Mouse (Mus musculus) limb, embryonic 15.5 days (tissue): ENCODE measurements around the gene C2cd4c. TPM values are rescaled to one million over a fixed set of nuclear protein-coding genes. Genes with fewer than 3 reads are reported as not detected.

Experiments
- ATAC-seq: fragments of 200-750 bp; cut with Nextera tagmentation; 2 replicates; pipeline ENCODE4 v1.8.0; 2017; ENCODE audit warnings: low read depth, moderate TSS enrichment; ENCODE audit not compliant: insufficient number of reproducible peaks, low FRiP score, low TSS enrichment
- H3K27ac ChIP-seq: fragments of 300-500 bp; sonication (generic); 2 replicates; pipeline ENCODE4 v1.5.1; 2015; ENCODE audit warnings: moderate library complexity, mild to moderate bottlenecking, inconsistent platforms
- H3K27me3 ChIP-seq: fragments of 300-500 bp; sonication (generic); 2 replicates; pipeline ENCODE4 v1.6.1; 2015; ENCODE audit warnings: inconsistent platforms
- H3K36me3 ChIP-seq: fragments of 300-500 bp; sonication (generic); 2 replicates; pipeline ENCODE4 v1.6.1; 2015; ENCODE audit warnings: inconsistent platforms
- H3K4me1 ChIP-seq: fragments of 300-500 bp; sonication (generic); 2 replicates; pipeline ENCODE4 v1.6.1; 2015; ENCODE audit warnings: inconsistent platforms
- H3K4me2 ChIP-seq: fragments of 300-500 bp; sonication (generic); 2 replicates; pipeline ENCODE4 v1.6.1; 2015; ENCODE audit warnings: mild to moderate bottlenecking, inconsistent platforms
- H3K4me3 ChIP-seq: fragments of 300-500 bp; sonication (generic); 2 replicates; pipeline ENCODE4 v1.5.1; 2015; ENCODE audit warnings: mild to moderate bottlenecking, inconsistent platforms
- H3K9ac ChIP-seq: fragments of 300-500 bp; sonication (generic); 2 replicates; pipeline ENCODE4 v1.6.1; 2015; ENCODE audit warnings: inconsistent platforms
- H3K9me3 ChIP-seq: fragments of 300-500 bp; sonication (generic); 2 replicates; pipeline ENCODE4 v1.6.1; 2016; ENCODE audit warnings: inconsistent platforms
- WGBS: fragments of 180-500 bp; shearing (Covaris S2); methylation state at CpG from one replicate; pipeline ENCODE4 v1.1.7; 2015; 5-methylcytosine and 5-hydroxymethylcytosine counted together
- polyA plus RNA-seq: library from polyadenylated mRNA; unstranded; fragments of >200 nt; fragmentation: Nextera tagmentation; extraction: Ambion mirVana; gene quantifications from 2 replicates; pipeline ENCODE4 v1.2.1, GENCODE M21; 2015

C2cd4c gene
- polyA plus RNA-seq, 1 experiment from 2014 or later = not detected

DNA sequence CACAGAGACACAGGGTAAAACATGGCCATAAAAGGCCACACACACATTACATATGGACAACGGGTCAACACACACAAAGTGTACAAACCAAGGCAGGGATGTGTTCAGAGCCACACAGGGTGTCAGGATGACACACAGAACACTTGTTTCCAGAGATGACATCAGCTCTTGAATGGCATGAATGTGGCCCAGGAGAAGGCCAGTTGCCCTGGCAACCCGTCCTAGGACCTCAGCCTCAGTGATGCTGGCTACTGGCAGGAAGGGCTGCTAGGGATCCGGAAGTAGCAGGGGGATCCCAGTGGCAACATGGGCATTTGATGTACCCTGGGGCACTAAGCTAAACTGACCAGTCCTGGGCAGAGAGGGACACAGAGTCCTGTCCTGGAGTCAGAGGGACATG, 4.5 kb downstream of the C2cd4c start:
- Histone ChIP-seq H3K36me3 (no peaks in the 10 kb centered on the region), H3K27me3 (peaks cover 53% of the 10 kb centered on the region)
- WGBS = 87% methylated on average over 3 of the region's 3 CpGs

DNA sequence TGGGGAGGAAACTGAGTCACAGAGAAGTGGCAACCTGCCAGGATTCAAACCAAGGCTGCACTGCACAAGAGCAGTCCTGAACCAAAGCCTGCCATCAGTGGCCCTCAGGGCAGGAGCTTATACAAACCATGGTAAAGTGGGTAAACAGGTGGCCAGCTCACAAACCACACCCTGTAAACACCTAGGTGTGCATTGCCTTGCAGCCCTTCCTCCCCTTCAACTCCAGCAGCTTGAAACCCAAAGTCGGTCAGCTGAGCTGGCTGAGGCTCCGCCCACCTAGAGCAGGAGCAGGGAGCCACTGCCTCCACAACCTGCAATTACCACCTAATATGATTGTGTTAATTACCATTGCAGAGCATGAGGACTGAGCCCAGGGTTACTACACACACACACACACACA, 5.9 kb downstream of the C2cd4c start:
- Histone ChIP-seq H3K4me3 (no peak overlapping the region), H3K4me2 (no peak overlapping the region), H3K9me3 (no peaks in the 10 kb centered on the region), H3K36me3 (no peaks in the 10 kb centered on the region), H3K27ac (no peak overlapping the region), H3K4me1 (peaks cover 12% of the 10 kb centered on the region), H3K9ac (no peak overlapping the region), H3K27me3 (peaks cover 39% of the 10 kb centered on the region)
- ATAC-seq = no peak
- 31% methylated on average over 2 of the region's 2 CpGs for WGBS

More for the DNA sequence above, 4.5 kb downstream of the C2cd4c start:
- ATAC-seq = no peak
- Histone ChIP-seq H3K4me2 (no peak overlapping the region), H3K9me3 (no peaks in the 10 kb centered on the region), H3K4me1 (peaks cover 24% of the 10 kb centered on the region), H3K9ac (no peak overlapping the region), H3K27ac (no peak overlapping the region), H3K4me3 (no peak overlapping the region)

DNA sequence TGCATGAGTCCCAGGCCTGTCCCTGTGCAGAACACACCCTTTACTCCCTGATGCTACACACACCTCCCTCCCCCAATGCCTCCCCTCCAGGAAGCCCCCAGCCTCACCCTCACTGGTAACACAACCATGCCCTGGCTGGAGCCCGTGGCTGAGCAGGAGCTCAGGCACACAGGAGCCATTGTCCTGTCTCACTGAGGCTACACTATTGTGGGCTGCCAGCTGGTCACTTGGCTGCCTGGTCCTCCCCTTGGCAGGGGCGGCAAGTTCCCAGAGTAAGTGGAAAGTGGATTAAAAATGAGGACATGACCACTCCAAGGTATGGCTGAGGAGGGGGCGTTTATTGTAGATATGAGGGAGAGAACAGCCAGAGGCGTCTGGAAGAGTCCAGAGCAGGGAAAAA, 7.3 kb downstream of the C2cd4c start:
- no peak for ATAC-seq
- peaks cover 26% of the 10 kb centered on the region for H3K27me3 ChIP-seq
- H3K4me3 ChIP-seq = no peak overlapping the region
- no peak overlapping the region for H3K4me2 ChIP-seq
- no peaks in the 10 kb centered on the region for H3K36me3 ChIP-seq
- no peaks in the 10 kb centered on the region for H3K9me3 ChIP-seq
- no peak overlapping the region for H3K27ac ChIP-seq
- H3K9ac ChIP-seq = no peak overlapping the region
- H3K4me1 ChIP-seq = no peaks in the 10 kb centered on the region
- 67% methylated on average over 4 of the region's 4 CpGs for WGBS

DNA sequence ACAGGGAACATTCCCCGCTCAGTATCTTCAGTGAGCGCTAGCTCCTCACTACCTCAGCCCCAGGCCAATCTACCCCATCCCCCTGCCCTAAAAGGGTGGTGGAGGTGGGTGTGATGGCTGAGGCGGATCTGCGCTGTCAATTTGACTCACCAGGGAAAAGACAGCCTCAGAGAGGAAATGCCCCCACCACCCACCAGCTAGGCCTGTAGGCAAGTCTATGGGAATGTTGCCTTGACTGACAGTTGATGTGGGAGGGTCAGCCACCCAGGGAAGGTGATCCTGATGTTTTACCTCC, 15.9 kb downstream of the C2cd4c start:
- H3K4me1 ChIP-seq = peaks cover 2% of the 10 kb centered on the region; the same call in 1 of the 2 replicates
- ATAC-seq = no peak
- H3K27ac ChIP-seq = no peak overlapping the region
- H3K4me3 ChIP-seq = no peak overlapping the region
- H3K36me3 ChIP-seq = no peaks in the 10 kb centered on the region
- no peak overlapping the region for H3K9ac ChIP-seq
- peaks cover 29% of the 10 kb centered on the region for H3K27me3 ChIP-seq
- no peaks in the 10 kb centered on the region for H3K9me3 ChIP-seq
- no peak overlapping the region for H3K4me2 ChIP-seq
- WGBS = 55% methylated on average over 4 of the region's 4 CpGs

DNA sequence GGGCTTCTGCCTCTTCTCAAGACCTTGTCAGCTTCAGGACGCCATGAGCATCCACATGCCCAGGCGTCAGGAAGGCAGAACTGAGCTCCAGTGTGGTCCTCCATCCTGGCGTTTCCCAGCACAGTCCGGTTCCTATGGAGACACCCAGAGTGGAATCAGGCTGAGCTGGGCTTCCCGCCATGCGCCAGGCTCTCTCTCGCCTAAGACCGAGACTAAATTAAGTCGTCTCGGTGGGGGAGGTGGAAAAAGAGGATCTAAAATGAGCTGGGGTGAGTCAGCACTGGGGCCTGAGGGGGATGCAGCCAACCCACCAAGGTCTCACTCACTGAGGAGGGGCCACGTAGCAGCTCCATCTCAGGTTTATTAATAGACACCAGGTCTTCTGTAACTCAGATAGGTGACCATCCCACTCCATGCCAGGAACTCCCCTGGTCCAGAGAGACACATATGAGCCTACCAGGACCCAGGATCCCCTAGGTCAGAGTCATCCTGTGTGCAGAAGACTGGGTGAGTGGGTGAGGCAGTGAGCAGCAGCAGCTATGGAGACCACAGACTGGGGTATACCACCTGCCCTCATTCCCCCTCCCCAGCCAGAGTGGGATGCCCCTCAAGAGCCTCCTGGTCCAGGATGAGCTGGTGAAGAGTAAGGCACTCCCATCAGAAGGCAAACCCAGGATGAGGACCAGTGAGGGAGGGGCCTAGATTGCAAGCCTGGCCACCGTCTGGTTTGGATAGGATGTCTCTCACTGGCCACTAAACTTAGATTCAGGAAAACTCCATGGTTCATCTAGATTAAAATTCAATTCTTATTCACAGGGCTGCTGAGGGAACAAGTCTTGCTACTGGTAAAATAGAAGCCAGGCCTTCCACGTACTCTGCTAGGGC, 16.5 kb downstream of the C2cd4c start:
- Histone ChIP-seq H3K4me2 (no peak overlapping the region), H3K9ac (no peak overlapping the region), H3K4me3 (no peak overlapping the region), H3K4me1 (peaks cover 2% of the 10 kb centered on the region; the same call in 1 of the 2 replicates), H3K36me3 (no peaks in the 10 kb centered on the region), H3K9me3 (no peaks in the 10 kb centered on the region), H3K27ac (no peak overlapping the region), H3K27me3 (peaks cover 29% of the 10 kb centered on the region)
- no peak for ATAC-seq
- 38% methylated on average over 13 of the region's 13 CpGs for WGBS

DNA sequence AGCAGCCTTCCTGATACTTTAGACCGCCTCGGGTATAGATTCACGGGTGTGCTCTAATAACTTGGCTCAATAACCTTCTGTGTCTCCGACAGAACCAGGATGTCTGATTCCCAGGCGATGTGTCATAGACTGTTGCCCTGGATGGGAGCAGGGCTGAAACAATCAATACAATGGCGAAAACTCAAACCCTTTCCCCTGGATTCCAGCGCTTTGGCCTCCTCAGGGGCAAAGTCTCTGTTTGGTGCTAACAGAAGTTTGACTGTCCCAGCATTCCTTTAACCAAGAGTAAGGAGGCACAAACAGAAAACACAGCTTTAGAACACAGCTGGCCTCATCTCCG, 18.3 kb downstream of the C2cd4c start:
- 54% methylated on average over 8 of the region's 8 CpGs for WGBS
- Histone ChIP-seq H3K9ac (no peak overlapping the region), H3K36me3 (no peaks in the 10 kb centered on the region), H3K27ac (no peak overlapping the region), H3K9me3 (no peaks in the 10 kb centered on the region), H3K4me2 (no peak overlapping the region), H3K27me3 (peaks cover 29% of the 10 kb centered on the region), H3K4me1 (peaks cover 2% of the 10 kb centered on the region; the same call in 1 of the 2 replicates), H3K4me3 (no peak overlapping the region)
- no peak for ATAC-seq

DNA sequence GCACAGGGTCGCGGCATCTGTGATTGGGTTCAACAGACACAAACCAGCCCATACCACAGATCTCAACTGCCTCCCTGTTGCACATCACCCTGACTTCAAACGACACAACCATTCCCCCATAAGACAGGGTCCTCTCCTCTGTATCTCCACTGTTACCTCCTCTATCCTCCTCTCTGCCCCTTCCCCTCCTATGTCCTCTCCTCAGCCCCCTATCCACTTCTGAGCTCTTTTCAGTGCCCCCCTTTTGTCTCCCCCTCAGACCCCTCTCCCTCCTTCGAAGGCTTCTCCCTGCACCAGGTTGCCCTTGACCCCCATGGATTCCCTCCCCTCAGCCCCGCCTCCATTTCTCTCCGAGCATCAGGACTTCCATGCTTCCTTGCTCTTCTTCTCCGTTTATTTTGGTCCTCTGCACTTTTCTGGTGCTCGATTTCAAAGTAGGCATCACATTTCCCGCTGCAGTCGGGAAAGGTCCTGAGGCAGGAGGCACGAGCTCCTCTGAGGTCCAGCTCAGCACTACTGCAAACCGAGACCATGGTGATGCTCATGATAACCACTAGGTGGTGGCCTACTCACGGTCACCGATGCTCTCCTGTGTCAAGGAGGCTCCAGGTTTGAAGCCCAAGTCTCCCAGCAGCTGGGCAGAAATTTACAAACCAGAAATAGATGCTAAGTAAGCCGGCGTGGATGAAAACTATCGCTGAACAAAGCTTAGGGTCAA, 18.8 kb downstream of the C2cd4c start:
- ATAC-seq = no peak
- Histone ChIP-seq H3K36me3 (no peaks in the 10 kb centered on the region), H3K4me1 (peaks cover 2% of the 10 kb centered on the region; the same call in 1 of the 2 replicates), H3K4me2 (no peak overlapping the region), H3K27ac (no peak overlapping the region), H3K9ac (no peak overlapping the region), H3K27me3 (peaks cover 29% of the 10 kb centered on the region), H3K9me3 (no peaks in the 10 kb centered on the region), H3K4me3 (no peak overlapping the region)
- 14% methylated on average over 17 of the region's 17 CpGs for WGBS

DNA sequence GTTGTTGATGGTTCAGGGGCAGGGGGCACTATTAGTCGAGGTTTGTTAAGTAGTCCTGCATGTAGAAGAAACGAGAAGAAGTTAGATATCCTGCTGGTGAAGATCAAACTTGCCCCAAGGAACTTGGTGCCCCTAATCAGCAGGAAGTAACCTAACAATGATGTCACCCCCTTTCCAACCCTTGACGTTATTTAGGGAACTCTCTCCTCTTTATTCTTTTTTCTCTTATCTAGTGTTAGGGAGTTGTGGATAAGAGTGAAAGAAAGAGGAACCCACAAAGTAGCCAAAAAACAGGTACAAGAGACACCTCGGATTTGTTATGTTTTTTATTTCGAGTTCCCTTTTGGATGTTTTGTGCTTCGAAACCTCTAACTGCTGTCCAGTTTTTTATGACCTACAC, 19.7 kb downstream of the C2cd4c start:
- no peak overlapping the region for H3K27ac ChIP-seq
- ATAC-seq = no peak
- H3K9ac ChIP-seq = no peak overlapping the region
- H3K9me3 ChIP-seq = no peaks in the 10 kb centered on the region
- H3K4me3 ChIP-seq = no peak overlapping the region
- H3K36me3 ChIP-seq = no peaks in the 10 kb centered on the region
- H3K4me2 ChIP-seq = no peak overlapping the region
- peaks cover 29% of the 10 kb centered on the region for H3K27me3 ChIP-seq
- H3K4me1 ChIP-seq = peaks cover 2% of the 10 kb centered on the region; the same call in 1 of the 2 replicates
- WGBS = 55% methylated on average over 6 of the region's 6 CpGs

DNA sequence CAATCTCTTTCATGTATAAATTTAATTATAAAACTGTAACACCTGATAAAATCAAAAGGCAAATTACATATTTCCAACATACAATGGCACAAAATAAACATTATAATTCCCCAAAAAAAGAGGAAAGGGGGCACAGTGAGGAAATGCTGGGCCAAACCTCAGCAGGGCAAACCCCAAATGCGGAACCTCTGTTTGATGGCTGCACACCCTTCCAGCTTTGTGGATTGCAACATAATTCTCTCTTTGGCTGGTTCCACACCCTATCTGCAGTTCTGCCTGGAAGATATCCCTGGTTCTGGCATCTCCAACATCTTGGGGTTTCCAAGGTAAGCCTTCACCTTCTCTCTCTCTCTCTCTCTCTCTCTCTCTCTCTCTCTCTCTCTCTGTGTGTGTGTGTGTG, 23.1 kb downstream of the C2cd4c start:
- no peaks in the 10 kb centered on the region for H3K9me3 ChIP-seq
- WGBS = 94% methylated on average over 1 of the region's 1 CpGs
- H3K36me3 ChIP-seq = no peaks in the 10 kb centered on the region
- ATAC-seq = no peak
- no peak overlapping the region for H3K27ac ChIP-seq
- H3K27me3 ChIP-seq = peaks cover 15% of the 10 kb centered on the region
- H3K4me3 ChIP-seq = no peak overlapping the region
- H3K4me1 ChIP-seq = peaks cover 2% of the 10 kb centered on the region; the same call in 1 of the 2 replicates
- no peak overlapping the region for H3K4me2 ChIP-seq
- H3K9ac ChIP-seq = no peak overlapping the region

DNA sequence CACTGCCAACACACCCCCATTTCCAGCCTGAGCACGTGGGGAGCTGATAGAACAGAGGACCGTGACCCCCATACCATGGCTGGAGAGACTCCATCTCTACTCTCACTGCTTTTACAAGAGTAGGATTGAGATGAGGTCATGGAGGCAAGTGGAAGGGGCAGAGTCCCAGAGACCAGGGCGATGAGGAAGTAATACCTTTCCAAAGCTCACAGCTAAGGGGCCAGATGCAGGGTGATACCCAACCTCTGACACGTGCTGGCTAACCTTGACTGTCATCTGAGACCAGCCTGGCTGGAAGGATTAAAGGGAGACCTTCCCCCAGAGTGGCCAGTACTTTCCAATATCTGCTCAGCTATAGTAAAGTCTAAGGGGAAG, 26.1 kb downstream of the C2cd4c start:
- no peaks in the 10 kb centered on the region for H3K36me3 ChIP-seq
- no peak overlapping the region for H3K27ac ChIP-seq
- 58% methylated on average over 4 of the region's 4 CpGs for WGBS
- H3K27me3 ChIP-seq = no peaks in the 10 kb centered on the region
- no peak overlapping the region for H3K4me2 ChIP-seq
- H3K4me1 ChIP-seq = no peaks in the 10 kb centered on the region
- H3K9me3 ChIP-seq = no peaks in the 10 kb centered on the region
- no peak for ATAC-seq
- no peak overlapping the region for H3K4me3 ChIP-seq
- no peak overlapping the region for H3K9ac ChIP-seq

DNA sequence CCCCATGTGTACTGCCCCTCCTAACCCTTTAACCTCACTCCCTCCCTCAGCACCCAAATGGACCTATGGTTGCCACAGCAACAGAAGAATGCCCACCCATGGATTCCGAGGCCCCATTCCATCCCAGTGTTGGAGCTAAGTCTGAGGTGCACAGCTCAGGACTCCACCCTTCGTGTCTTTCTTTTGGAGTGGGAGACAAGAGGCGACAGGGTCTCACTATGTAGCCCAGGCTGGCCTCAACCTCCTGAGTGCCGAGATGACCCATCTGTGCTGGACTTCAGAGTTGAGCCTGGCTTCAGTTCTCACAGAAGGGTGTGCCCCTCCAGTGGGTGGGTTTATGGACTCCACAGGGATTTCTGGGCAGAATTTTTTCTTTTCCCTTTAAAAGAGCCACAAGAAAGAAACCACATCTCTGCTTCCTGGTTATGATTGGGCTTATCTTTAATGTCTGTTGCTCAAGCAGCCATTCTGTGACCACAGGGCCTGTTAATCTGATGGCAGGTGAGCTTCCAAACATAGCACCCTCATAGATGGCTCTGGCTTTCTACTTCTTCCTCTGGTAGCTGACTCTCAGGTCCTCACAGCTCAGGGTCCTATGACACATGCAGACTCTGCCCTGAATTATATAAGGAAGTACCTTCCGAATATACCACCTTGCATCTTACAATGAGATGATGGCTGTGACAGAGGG, 26.6 kb downstream of the C2cd4c start, which contains the start of gene Theg:
Gene Theg (minus strand): TSS at position 271 of the 691 bp plus-strand sequence.
- H3K9ac ChIP-seq = no peak within 1 kb of the TSS
- 79% methylated on average over 5 of the region's 5 CpGs for WGBS

DNA sequence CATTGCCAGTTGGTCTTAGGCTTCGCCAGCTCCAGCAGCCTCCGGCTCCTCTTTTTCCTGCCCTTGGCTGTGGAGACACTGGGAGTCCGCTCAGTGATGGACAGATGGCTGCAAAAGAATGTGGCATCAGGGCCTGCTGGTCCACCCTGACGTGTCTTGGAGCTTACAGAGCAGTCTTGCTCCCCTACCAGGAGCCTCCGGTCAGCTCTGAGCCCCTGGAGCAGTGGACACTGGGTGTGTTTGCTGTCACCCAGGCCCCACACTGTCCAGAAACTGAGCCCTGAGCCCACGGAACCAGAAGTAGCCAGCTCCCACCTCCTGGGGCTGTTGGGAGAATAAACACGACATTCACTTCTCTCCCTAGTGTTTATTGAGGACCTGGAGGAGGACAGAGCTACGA, 27.6 kb downstream of the C2cd4c start:
- no peak overlapping the region for H3K4me3 ChIP-seq
- no peaks in the 10 kb centered on the region for H3K4me1 ChIP-seq
- 75% methylated on average over 8 of the region's 8 CpGs for WGBS
- H3K27ac ChIP-seq = no peak overlapping the region
- ATAC-seq = peak; percentile 36; the same call in 1 of the 2 replicates
- H3K9me3 ChIP-seq = no peaks in the 10 kb centered on the region
- H3K36me3 ChIP-seq = no peaks in the 10 kb centered on the region
- no peak overlapping the region for H3K9ac ChIP-seq
- H3K4me2 ChIP-seq = no peak overlapping the region
- no peaks in the 10 kb centered on the region for H3K27me3 ChIP-seq

More for the DNA sequence above, 26.6 kb downstream of the C2cd4c start, which contains the start of gene Theg:
- no peaks in the 10 kb centered on the region for H3K9me3 ChIP-seq
- H3K36me3 ChIP-seq = no peaks in the 10 kb centered on the region
- H3K27ac ChIP-seq = no peak within 1 kb of the TSS
- H3K27me3 ChIP-seq = no peaks in the 10 kb centered on the region
- no peak within 1 kb of the TSS for H3K4me3 ChIP-seq
- ATAC-seq = no peak
- no peaks in the 10 kb centered on the region for H3K4me1 ChIP-seq
- no peak within 1 kb of the TSS for H3K4me2 ChIP-seq
